Mouse (Mus musculus) thymus, postnatal 14 days (tissue): ENCODE measurements at regions not wholly inside any gene's neighbourhood (a gene's known extent, or its start where the extent isn't known, plus 50 kb on each side); places are given as distances from the start of the nearest gene placed in this dataset.
A peak's percentile ranks its signal among the peaks of the same experiment; 100 is the strongest.

Experiments used
- DNase-seq: peaks from one replicate; pipeline ENCODE4 v3.0.0; 2021

DNA sequence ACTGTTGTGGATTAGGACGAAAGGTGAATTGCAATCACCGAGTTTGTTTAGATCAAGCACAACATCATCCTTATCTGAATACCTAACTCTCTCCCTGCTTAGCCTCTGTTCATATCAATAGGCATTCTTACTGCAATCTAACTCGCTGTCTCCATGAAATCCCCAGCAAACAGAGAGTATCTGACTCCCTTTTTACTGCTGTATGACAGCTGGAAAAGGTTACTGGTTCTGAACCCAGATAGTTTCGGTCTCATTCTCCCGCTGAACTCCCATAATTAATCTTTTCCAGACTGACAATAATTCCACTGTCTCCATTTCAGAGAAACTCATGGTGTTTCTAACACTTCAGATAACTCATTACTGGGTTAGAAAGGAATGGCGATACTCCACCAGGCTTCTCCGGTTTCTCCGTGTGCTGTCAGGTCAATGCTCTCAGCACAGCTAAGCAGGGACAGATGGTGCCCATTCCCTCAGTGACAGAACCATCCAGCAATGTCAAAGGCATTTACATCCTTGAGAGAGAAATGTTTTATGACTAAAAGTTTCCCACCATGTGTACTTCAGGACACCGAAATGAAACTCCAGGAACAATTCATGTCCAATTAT, 167.5 kb upstream of the Itga4 start:
- no peak for DNase-seq

DNA sequence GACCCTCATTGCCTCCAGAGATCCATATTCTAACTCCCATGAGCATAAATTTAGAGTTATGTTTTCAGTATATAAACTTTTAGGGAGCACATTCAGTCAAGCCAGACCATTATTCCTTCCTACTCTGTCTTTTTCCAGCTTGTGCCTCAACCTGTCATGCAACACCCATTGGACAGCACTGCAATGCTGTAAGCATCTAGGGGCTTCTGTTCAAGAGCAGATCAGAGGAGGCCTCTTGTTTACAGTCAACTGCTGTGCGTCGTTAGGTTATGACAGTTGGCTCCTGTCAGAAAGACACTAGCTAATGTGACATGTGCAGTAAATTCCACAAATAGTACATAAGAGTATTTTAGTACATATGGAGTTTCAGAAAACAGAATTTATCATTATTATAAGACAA, 165.0 kb upstream of the Itga4 start:
- no peak for DNase-seq

DNA sequence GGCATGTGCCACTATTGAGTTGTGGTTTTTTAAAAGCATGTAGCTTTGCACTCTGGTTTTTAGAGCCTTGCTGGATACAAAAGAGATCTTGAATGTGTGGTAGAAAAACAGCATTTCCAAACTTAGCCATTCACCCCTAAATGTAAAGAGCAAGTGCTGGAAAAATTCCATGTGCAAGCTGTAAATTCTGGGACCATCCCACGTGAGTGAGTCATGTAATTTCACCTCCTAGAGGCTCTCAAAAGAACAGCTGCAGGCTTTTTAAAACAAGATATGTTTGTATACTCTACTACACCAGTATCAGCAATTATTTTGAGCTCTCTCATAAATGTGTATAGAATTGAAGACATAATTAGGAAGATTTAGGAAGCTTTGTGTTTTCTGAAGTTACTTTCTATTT, 160.9 kb upstream of the Itga4 start:
- DNase-seq = no peak

DNA sequence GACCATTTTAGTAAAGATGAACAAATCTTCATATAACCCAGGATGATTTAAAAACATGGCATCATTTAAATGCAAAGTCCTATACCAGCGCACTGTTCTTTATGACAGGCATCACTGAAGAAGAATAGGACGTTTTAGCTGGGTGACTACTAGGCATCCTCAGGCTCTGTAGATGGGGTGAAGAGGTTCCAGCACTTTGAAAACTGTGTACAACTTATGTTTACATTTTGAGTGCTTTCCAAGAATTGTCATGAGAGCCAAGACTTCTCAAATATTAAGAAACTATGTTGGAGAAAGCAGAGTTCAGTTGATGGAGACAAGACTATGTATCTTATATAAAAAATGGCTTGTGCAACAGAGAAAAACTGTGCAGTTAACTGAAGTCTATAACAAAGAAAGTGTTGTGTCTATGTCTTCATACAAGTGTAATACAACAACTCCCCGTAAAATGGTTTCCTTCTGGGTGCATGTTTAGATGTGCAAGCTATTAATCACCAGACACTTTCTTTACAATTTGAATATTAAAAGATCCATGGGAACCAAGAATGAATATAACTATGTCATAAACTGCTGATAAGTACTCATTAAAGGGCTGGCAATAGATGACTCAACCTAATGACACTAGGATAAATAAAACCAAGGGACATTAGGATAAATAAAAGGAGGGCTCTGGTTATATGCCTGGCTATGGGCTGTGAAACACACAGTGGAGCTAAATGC, 158.5 kb upstream of the Itga4 start:
- DNase-seq = no peak

DNA sequence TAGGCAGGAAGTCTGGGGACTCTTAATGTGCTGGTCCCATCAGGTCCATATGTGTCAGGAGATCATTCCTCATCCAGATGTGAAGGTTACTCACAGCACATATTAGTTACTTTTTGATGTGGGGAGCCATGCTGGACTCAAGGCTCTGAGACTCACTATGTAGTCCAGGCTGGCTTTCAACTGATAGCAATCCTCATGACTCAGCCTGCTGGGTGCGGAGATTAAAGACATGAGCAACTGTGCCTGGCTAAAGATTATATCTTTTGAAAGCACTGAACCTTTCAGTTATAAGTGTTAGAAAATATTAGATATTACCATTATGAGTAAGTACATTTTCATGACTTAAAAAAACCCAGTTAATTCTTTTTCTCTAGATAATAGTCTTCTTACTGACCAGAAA, 155.6 kb upstream of the Itga4 start:
- DNase-seq = no peak

DNA sequence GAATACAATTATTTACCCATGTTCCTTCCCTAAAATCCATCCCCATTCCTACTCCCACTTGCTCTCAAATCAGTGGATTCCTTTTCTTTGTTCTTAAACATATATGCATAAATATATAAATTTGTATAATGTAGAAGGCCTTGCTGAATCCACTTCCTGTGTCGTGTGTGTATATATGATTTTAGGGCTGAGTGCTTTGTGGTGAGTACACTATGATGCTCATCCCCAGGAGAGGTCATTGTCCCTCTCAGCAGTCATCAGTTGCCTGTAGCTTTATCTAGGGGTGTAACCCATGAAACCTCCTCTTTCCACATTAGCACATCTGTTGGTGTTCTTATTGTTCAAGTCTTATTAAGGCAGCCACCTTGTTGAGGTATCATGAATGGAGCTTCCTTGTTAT, 143.6 kb upstream of the Itga4 start:
- no peak for DNase-seq

DNA sequence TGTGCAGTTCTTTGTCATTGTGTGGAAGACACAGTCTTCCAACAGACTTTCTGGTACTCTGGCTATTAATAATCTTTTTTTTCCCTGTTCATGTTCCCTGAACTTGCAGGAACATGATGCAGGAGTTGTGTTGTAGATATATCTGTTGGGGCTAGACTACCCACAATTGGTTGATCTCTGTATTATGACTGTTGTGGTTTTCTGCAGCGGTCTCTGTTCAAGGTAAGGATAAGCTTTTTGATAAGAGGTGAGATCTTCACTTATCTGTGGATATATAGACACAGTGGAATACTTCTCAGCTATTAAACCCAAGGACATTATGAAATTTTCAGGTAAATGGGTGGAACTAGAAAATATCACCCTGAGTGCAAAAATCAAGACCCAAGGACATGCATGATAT, 143.2 kb upstream of the Itga4 start:
- no peak for DNase-seq

DNA sequence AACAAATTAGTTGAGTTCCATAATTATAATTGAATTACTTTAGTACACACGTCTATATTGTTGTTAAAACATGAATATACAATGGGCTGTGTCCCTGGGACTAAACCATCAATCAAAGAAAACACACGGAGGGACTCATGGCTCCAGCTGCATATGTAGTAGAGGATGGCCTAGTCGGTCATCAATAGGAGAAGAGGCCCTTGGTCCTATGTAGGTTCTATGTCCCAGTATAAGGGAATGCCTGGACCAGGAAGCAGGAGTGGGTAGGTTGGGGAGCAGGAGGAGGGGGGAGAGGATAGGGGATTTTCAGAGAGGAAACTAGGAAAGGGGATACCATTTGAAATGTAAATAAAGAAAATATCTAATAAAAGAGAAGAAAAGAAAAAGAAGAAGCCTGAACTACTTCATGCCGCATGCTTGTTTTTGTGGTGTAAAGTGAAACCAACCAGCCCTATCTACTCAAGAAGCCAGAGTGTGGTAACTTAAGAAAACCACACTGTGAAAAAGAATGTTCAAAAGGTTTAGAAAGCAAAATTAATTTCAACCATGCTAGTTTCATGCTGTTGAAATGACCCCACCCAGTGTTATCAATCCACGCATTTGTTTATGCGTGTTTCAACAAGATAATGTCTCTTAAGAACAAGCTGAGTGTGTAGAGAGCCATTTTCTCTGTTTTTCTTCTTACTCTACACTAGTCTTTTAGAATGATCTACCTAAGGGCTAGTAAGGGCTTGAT, 134.4 kb upstream of the Itga4 start:
- DNase-seq = no peak

DNA sequence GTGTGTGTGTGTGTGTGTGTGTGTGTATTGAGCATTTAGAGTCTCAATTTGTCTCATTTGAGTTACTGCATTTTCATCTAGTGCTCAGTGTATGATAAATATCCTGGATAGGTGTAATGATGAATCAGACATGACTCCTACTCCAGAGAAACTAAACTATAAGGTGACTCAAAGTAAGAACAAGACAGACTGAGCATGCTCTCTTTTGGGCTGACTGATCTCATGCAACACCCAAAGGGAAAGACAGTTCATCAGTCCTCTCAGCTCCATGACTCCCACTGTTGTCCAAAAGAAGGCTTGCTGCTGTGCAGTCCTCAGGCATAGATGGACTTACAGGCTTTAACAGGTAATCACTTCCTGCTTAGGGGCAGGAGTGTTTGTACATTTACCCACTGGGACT, 132.7 kb upstream of the Itga4 start:
- no peak for DNase-seq

DNA sequence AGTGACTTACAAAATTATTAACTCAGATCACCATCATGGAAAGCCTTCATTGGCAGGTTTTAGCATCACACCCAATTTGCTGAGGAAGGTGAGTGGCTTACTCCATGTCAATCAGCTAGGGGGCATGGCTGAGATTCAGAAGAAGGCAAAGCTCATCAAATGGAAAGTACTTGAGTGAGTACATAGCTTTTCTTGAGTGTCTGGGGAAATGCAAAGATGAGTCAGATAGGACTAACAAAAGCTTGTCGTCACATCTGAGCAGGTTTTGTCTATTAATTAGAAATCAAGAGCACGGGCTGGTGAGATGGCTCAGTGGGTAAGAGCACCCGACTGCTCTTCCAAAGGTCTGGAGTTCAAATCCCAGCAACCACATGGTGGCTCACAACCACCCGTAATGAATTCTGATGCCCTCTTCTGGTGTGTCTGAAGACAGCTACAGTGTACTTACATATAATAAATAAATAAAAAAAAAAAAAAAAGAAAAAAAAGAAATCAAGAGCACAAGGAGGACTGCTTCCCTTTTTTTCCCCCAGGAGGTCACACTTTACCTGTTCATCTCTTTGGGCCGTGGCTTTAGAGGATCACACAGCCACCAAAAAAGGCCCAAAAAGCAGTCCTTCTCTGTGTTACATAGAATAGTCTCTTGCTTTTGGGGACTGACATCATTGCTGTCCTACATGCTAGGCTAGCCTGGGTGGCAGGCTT, 130.8 kb upstream of the Itga4 start:
- peak; percentile 42 for DNase-seq

DNA sequence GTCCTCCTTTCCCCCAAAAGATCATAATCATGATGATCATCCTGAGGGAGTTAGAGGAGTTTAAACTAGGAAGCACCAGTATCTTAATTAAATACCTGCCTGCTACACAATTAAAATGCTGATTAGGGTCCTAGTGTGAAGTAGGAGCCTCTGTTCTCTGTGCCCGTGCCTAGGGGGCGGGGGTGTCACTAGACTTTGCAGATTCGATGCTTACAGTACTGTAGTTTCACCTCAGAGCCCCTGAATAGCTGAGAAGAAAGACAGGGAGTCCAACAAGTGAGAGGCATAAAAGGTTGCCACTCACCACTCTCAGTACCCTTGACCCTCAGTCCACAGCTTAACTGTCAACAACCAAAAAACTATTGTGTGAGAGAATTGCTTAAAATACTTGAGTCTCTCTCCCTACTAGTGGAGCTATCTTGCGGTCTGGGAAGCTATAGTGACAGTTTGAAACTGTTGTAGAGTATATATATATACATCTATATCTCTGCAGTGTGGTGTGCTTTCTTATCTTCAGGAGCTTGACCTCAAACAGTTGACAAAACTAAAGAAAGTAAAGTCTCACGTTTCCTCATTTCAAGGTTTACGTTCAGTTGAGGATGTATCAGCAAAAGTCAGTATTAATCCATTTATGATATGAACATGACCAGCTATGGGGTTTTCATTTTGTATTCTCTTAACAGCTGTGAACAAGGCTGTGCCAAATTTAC, 128.9 kb upstream of the Itga4 start:
- peak; percentile 56 for DNase-seq

DNA sequence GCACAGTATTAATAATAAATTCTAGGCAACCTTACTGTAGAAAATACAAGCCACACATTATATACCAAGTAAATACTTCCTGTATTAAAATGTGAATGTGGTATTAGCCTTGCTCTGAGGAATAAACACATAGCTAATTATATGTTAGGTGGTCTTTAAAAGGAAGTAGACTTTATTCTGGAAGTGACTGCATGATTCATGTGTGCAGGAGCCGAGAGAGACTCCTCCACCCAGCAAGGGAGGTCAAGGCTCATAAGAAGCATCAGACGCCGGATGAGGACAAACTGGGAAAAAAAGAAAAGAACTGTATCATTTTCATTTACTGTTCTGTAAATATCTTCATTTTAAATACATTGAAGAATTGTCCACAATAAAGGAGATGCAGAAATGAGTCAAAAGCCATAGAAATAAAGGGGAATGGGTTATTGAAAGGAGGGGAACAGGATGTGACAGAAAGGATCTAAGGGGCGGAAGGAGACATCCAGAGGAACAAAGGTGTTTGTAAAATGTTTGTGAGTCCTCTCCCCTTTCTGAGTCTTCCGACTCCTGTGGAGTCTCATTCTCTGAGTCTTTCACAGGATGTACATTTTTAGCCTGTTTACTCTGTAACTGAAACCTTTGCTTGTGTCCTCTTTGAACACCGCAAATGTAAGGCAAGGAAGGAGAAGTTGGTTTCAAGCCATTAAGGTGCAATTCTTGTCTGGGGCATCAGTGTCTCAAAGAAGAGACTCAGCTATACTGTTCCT, 128.1 kb upstream of the Itga4 start:
- DNase-seq = peak; percentile 40

DNA sequence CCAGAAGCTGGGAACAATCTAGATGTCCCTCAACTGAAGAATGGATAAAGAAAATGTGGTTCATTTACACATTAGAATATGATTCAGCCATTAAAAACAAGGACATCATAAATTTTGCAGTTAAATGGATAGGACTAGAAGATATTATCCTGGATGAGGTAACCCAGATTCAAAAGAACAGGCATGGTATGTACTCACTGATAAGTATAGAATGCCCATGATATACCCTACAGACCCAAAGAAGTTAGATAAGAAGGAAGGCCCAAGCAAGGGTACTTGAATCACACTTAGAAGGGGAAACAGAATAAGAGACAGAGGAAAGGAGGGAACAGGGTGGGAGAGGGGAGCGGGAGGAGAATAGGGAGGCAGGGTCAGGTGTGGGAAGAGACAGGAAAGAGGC, 127.4 kb upstream of the Itga4 start:
- no peak for DNase-seq

DNA sequence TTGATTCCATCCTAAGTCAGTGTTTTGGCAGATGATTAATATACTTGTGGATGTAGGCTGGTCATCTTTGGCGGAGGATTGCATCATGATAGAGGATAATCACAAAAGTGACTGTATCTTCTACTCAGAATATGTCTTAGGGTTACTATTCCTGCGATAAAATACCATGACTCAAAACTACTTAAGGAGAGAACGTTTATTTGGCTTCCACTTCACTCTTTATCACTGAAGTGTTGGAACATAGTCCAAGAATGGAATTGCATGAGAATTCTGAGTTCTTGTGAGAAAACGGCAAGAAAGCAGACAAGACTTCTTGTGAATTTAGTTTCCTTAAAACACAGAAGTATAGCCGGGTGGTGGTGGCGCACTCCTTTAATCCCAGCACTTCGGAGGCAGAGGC, 124.6 kb upstream of the Itga4 start:
- DNase-seq = no peak

DNA sequence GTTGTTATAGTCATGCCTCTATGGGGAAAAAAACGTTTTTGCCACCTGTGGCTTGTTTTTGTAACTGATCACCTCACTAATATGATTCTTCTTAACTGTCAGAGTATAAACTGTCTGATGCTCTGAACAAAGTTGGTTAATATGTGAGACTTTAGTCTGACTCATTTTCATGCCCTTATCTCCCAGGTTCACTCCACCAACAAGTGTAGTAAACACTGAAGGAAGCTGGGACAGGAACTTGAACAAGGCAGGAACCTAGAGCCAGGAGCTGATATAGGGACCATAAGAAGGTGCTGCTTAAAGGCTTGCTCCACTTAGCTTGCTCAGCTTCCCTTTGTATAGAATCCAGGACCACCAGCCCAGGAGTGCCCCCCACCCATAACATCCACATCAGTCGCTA, 124.0 kb upstream of the Itga4 start:
- no peak for DNase-seq

DNA sequence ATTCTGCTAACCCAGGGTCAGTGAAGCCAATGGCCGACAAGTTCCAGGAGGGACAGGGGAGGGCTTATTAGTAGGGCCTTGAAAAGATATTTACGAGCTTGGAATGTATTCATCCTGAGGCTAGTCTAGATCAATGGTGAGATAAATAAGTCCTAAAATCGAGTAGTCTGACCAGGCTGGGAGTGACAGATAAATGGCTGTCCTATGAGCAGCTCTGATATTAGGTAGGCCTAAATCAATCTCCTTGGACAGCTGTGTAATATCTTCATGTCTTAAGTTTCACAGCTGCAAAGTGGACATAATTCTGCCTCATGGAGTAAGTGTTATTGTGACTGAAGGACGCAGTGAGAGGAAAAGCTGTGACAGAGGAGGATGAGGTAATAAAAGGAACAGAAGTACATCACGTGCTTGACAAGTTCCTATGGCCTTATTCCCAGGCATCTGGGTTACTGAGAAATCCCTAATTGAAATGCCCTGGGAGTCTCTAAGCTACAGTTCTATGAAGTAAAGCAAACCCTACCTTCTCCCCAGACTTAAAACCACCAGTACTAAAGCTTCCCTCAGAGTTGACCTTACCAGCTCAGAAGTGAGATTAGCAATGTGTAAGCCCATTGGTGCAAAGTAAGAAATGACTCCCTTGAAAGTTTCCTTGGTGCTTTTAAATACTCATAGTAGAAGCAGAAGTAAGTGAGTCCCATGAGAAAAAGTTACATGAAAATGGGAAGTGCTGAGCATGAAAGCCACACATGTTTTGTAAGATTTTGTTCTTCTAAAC, 123.3 kb upstream of the Itga4 start:
- no peak for DNase-seq

DNA sequence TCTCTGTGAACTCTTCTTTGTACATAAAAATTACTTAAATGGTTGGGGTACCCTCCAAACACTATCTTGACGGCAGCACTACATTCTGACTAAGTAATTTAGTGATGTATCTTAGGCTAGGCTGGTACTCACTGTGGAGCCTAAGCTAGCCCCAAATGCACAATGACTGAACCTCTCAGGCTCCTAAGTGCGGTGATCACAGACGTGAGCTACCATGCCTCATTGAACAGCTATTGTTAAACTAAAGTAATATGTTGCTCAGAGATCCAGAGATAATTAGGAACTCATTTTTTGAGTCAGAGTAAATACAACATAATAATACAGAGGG, 122.7 kb upstream of the Itga4 start:
- DNase-seq = no peak

DNA sequence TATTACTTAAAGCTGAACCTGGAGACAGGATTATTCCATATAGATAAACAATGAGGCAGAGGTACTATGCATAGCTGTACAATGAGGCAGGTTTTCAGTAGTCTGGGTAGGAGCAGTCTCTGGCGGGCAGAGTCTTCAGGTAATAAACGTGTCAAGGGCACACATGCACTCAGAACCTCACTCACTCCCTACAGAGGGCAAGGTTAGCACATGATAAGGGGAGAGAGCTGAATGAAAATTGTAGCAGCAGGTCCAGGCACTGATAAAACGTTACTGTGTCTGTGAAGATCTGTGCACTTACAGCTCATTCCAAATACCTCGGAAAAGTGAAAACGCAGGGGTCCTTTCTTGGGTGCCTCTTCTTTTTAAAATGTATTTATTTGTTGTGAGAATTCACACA, 120.9 kb upstream of the Itga4 start:
- no peak for DNase-seq

DNA sequence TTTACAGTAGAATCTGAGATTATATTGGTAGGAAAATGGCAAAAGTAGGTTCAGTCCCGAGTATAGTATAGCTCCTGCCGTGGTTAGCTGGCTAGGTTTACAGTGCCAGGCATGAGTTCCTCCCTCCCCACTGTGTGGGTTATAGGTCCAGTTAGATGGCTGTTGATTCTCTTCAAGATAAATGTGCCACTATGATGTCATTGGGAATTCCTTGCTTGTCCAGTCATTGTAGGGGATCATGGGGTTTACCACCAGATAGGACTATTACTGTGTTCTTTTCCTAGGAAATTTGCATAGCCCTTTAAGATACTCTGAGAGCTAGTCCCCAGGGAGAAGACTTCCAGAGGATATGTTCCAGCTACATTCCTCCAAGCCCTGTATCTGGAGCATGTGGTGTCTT, 119.2 kb upstream of the Itga4 start:
- no peak for DNase-seq

DNA sequence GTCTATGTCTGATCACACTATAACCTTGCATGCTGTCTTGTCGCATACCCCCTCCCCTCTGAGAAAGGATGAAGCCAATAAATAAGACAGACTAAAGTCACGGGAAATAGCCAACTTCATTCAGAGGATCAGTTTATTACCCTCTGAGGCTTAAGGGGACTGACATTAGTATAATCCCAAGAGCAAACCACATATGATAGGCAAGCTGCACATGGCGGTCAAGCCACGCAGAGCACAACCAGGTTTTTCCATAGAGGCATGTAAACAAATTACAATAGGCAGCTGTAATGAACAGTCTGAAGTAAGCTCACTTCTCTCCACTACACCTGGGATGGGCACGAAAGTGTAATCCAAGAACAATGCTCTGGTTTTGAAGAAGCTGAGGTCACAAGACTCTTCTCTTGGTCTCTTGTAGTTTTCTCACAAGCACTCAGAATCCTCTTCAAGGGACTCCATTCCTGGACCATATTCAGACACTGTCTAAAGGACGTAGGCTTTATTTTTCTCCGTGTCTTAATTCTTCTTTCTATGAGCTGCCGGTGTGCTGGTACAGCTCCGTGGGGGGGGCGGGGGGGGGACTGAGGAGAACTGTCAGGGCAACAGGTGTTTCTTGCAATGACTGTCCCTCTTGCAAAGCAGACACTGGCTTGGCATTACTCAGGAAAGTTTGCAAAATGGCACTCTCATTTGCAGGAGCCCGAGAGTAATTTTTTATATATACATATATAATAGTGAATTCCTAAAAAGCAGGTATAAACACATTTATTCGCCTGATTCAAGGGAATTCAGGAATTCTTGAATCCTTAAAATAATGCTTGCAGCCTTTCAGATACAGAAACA, 118.4 kb upstream of the Itga4 start:
- DNase-seq = no peak

DNA sequence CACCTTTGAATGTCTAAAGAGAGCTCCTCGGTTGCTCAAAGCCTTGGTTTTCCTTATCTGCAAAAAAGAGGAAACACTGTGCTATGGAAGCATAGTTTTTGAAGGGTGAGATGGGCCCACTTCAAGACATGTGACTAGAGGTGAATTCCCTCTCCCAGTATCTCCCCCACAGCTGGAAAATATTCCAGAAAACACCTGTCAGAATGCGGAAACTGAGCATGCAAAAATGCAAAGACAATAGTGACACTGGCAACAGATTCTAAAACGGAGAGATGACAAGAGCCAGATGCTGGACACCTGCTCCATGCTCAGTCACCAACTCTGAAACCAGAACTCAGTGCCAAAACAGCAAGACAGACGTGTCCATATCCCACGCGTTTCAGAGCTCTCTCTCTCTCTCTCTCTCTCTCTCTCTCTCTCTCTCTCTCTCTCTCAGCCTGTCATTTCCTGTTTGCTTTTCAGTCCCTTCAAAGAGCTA, 117.5 kb upstream of the Itga4 start:
- no peak for DNase-seq
